Mouse (Mus musculus): ENCODE results near the gene Tfr2.
A peak's percentile ranks its signal among the peaks of the same experiment; 100 is the strongest.

Gene Tfr2

DNA sequence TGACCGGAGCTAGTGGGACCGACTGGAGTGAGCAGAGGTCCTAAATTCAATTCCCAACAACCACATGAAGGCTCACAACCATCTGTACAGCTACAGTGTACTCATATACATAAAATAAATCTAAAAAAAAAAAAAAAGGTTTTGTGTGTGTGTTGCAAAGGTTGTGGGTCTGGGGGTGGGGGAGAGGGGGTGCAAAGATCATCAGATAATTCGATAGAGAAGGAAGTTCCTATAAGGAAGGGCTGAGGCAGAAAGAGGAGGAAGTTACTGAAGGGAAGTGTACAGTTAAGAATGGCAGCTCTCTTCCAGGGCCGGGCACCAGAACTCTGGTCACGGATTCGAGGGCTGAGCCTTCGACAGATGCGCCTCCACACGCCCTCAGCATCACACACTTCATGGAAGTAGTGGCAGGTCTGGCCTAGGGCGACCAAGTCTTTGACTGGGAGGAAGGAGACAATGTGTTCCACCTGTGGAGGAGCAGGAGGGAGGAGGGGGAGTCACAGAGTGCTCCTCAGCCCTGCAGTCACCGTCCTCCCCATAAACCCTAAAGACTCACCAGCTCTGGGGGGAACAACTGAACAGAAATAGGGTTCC, 54.4 kb downstream of the Tfr2 start:
- ATAC-seq (ENCODE audit: low TSS enrichment), result no peak

DNA sequence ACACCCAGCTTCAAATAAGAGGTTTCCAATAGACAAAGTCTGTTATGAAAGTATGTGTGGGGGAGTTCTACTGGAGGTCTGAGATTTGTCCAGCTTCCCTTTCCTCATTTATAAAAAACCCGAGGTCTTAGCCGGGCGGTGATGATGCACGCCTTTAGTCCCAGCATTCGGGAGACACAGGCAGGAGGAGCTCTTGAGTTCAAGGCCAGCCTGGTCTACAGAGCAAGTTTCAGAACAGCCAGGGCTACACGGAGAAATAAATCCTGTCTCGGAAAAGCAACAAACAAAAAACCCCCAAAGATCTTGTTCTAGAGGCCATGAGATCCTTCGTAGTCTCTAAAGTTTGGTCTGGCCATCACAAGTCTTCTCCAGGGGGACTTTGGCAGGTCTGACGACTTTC, 58.4 kb downstream of the Tfr2 start:
- no peak for ATAC-seq (ENCODE audit: low TSS enrichment)

DNA sequence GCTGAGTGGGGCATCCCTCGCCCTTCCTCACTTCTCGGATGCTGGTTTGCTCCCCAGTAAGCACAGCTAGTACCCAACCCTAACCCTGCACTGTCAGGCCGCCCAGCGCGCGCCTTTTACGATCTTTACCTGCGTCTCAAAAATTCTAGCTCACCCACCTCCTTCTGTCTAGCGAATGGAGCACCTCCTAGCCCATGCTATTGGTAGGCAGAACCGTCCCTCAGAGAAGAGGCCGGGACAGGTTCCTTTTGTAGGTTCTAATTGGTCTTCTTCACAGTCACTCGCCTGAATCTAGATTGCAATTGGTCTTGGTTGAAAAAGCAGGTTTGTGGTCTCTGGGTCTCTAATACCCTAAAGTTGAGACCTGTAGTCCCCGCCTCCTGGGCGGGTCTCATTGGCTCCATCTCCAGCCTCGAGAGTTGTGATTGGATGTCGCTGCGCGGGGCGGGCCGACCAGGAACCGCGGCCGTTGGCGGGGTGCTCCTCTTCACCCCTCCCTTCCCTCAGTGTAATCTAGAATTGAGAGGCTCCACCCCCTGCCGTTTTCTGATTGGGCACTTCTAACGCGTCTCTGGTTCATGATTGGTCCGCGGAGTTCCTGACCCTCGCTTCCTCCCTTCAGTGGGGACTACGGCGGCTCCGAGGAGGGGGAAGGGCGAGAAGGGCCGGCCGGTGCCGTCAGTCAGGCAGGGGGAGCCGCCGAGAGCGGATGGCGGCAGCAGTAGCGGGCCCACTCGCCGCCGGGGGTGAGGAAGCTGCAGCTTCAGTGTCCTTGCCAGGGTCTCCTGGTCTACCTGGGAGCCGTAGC, 59.1 kb downstream of the Tfr2 start, which contains the start of the genes Fbxo24, Lrch4 and Gm20605:
TSS of gene Fbxo24 (minus strand) at position 505 of the 808 bp plus-strand sequence.
TSS of gene Lrch4 (plus strand) at position 624 of the 808 bp plus-strand sequence.
TSS of gene Gm20605 (plus strand) at position 678 of the 808 bp plus-strand sequence.
- peak; percentile 95 for ATAC-seq (ENCODE audit: low TSS enrichment)

DNA sequence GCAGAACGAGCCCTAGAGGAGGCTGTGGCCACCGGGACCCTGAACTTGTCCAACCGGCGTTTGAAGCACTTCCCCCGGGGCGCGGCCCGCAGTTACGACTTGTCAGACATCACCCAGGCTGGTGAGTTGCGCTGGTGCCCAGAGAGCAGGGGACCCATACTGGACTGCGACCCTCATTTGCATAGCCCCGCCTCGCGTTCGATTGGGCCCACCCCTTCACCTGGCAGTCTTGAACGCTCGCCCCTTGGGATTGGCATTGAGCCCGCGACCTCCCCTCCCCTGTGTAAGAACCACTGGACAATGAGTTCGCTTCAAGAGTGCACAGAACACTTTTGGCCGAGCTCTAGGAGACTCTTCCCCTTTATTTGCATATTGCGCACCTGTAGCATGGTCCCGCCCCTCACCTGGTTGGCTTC, 59.7 kb downstream of the Tfr2 start:
- ATAC-seq (ENCODE audit: low TSS enrichment), result no peak

DNA sequence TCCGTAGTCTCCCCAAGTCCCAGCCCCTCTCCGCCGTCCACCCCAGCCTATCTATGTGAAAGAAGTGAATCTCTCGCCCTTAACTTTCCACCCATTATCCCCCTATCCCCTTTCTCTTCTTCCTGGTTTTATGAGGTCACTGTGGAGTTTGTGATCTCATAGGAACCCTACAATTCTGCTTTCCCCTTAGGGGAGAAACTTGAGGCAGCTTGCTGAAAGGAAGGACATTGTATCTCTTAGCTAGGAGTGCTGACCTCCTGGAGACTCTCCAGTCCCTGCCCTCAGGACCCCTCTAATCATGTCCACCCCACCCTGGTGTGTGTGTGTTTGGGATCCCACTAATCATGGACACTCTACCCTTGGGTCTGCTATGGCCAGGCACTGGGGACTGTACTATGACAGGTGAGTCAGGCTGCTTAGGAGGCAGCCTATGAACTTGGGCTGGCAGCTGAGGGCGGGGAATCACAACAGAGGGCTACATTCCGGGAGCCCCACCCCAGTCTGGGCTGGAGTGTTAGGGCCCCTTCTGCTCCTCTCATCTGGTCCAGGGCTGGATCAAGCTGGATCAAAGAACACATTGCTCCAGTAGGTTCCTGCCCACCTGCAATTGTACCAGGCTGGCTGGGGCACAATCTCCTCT, 60.4 kb downstream of the Tfr2 start:
- ATAC-seq (ENCODE audit: low TSS enrichment), result no peak

DNA sequence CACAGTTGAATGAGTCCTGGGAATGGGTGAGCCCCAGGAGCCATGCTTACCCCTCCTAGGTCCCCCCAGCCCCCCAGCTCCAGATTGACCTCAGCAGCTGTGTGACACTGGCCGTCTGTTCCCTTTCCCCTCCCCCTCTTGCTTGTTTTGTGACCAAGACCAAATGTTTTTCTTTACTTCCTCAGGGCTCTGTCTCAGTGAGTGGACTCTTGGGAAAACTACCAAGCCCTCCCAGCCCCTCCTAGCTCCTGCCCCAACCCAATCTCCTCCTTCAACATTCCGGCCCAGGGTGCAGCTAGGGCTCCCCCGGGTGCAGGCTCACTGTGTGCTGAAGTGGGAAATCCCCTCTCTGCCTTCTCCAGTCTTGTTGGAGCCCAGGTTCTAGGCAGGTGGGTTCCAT, 61.0 kb downstream of the Tfr2 start:
- no peak for ATAC-seq (ENCODE audit: low TSS enrichment)

DNA sequence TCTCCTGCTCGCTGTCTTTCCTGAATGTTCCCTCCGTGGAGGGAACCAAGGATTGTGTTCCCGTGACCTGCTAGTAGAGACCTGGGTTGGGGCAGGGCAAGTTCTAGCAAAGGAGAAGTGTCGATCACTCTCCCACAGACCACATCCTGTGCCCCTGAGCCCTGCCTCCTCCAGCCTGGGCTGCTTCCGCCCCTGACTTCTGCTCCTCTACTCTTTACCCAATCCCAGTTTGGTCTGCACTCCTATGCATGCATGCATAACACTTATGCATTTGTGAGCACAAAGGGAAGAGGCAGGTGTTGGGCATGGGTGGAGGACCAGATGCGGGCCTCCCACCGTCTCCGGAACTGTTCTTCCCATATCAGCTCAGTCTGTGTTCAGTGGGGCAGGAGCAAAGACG, 61.5 kb downstream of the Tfr2 start:
- ATAC-seq (ENCODE audit: low TSS enrichment), result no peak

DNA sequence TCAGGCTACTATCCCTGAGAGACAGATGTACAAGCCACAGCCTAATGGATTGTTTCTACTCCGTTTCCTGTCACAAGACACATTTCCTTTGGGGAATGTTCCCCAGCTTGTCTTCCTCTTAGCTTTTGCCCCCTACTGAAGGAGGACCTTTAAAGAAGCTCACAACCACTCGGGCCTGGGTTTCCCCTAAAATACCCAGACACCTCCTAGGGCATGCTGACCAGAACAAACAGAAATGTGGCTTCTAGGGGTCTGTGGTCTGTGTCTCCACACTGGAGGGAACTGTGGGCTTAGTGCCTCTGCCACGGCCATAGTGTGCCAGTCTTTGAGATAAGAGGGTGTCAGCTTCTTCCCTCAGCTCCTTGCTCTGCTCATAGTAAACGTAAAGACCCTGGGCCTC, 62.0 kb downstream of the Tfr2 start:
- ATAC-seq (ENCODE audit: low TSS enrichment), result no peak

DNA sequence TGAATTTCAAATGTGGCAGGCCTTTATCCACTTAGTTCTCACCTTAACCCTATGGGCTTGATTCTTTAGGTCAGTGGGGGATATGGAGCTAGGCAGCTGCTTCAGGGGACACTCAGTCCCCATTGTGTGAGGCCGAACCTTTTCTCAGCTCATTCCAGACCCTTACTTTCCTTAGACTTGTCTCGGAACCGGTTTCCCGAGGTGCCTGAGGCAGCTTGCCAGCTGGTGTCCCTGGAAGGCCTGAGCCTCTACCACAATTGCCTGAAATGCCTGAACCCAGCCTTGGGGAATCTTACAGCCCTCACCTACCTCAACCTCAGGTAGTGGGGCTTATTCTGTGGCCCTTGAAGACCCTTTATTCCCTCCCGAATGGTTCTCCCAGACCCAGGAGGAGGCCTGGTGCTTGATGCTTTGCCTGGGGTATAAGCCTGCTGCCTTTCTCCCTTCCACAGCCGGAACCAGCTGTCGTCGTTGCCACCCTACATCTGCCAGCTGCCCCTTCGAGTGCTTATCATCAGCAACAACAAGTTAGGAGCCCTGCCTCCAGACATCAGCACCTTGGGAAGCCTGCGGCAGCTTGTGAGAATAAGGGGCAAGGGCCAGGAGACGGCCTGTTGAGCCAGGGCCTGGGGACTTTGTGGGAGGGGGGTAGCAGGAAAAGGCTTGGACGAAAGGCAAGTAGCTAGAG, 63.9 kb downstream of the Tfr2 start:
- ATAC-seq (ENCODE audit: low TSS enrichment), result no peak
